Mouse (Mus musculus): ENCODE measurements around the gene Parp3.

The Parp3 gene

DNA sequence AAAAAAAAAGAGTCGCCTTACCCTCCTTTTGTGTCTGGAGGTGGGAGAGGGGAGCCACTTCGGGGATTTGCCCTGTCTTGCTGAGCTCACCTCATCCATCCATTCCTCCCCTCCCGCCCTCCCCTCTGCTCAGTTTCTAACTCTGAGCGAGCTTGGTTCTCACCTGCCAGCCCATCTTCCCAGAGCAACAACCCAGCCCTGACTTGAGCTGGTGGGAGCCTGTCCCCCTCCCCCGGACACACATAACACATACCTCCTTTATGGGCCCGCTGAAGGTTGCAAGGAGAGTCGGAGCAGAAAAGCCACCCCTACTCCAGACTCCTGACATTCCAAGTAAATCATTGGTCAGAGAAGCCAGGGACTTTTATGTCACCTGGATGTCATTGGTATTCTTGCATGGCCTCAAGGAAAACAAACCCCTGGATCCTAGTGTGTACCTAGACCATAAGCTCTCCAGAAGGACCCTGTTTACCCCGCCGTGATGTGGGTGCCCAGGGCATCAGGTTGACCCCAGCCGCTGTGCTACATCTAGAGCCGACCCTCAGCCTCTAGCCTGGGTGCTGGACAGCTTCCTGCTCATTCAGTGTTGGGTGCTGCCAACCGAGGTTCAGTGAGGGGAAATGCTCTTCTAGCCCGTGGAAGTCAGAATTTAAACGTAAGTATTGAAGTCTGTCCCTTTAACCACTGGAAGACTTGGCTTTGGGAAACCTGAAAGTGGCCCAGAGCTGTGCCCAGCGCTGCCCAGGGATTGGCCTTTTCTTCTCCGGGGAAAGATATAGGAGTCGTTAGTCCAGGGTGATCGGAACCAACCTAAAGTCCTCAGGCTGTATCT is 55.5 kb downstream of the Parp3 start:
- DNase-seq: no peak

DNA sequence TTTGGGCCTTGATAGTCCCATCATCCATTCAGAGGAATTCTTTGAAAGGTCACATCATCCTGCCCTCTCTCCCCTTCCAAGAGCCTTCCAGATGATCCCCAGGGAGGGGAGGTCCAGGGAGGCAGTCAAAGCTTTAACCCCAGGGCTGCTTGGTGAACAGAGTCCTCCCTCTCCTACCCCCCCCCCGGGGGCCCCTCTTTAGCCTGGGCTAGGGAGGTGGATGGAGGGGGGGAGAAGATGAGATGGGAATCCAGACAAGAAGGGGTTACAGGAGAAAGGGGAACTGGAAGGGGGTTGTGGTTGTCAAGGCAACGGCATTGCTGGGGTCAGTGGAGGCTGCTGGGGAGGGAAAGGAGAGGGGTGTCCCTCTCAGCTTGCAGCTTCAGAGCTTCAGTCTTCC is 56.1 kb downstream of the Parp3 start:
- no peak for DNase-seq
